Mouse (Mus musculus): ENCODE data around the gene Sdk1. TPM values are rescaled to one million over a fixed set of nuclear protein-coding genes. Genes with fewer than 3 reads are reported as not detected.

The Sdk1 gene
- total and polyA plus RNA-seq, 3 experiments, result 0.04 to 0.87 TPM; not detected in 1

DNA sequence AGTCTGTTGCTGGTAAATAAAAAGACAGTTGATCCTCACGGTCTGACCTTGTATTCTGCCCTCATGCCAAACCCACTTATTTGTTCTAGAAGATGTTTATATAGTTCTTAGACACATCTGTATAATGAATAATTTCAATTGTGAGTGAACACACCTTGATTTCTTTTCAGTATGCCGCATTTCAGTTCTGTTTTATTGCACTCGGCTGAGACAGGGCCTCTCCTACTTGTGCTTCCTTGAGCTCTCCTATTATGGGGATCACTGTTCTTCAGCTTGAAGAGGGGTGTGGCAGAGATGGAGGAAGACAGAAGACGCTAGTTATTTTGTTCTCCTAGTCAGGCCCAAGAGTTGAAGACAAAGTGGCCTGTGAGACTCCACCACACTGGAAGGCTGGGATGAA, 603.4 kb downstream of the Sdk1 start:
- Histone ChIP-seq H3K9ac (ENCODE audit: insufficient read depth, low read depth) (no peak overlapping the region), H3K9me3 (replicated peaks; ENCODE audit: low read length) (no peaks in the 10 kb centered on the region), H3K36me3 (replicated peaks in 1 of 2; ENCODE audit: control insufficient read depth in 1 of 2, insufficient read depth in 1 of 2, low read length in 1 of 2) (no peaks in the 10 kb centered on the region), H3K27ac (ENCODE audit: insufficient read depth, low read depth) (no peak overlapping the region), H3K79me2 (replicated peaks; ENCODE audit: control insufficient read depth, extremely low read depth, insufficient read depth, poor library complexity, severe bottlenecking) (no peaks in the 10 kb centered on the region), H3K4me2 (ENCODE audit: insufficient read depth, low read depth, poor library complexity, severe bottlenecking) (no peak overlapping the region), H3K4me1 (ENCODE audit: control insufficient read depth in 1 of 2, insufficient read depth in 2 of 2) (no peaks in the 10 kb centered on the region), H3K27me3 (replicated peaks) (no peaks in the 10 kb centered on the region), H3K4me3 (replicated peaks in 1 of 3; ENCODE audit: low read depth in 2 of 3, low read length in 2 of 3, poor library complexity in 1 of 3) (no peak overlapping the region)
- in situ Hi-C loops (cut with MboI; ENCODE audit: low pct_ligation_motif_present, low pct_unique_long_range_greater_than_20kb, low sequenced_read_pairs), result no loop called here
- no peak for DNase-seq (ENCODE audit: extremely low read depth)
- dilution Hi-C loops (cut with MboI; ENCODE audit: extremely low pct_ligation_motif_present, extremely low pct_unique_long_range_greater_than_20kb, low sequenced_read_pairs), result no loop called here
- TF ChIP-seq UBTF (IDR thresholded peaks at IDR 0.05; ENCODE audit: low read depth, low read length), result no peak
- TF ChIP-seq RAD21 (IDR thresholded peaks at IDR 0.05; ENCODE audit: low read depth, low read length), result no peak
- no peak for TF ChIP-seq NELFE (IDR thresholded peaks at IDR 0.05; ENCODE audit: low read depth, low read length)
- no peak for TF ChIP-seq ZC3H11A (IDR thresholded peaks at IDR 0.05; ENCODE audit: low read depth, low read length)
- TF ChIP-seq ZMIZ1 (IDR thresholded peaks at IDR 0.05; ENCODE audit: low read depth, low read length), result no peak
- TF ChIP-seq MEF2A (IDR thresholded peaks at IDR 0.05; ENCODE audit: borderline replicate concordance, low read depth, low read length), result no peak
- TF ChIP-seq ETS1 (conservative IDR thresholded peaks at IDR 0.05; ENCODE audit: low read depth, low read length), result no peak
- no peak for TF ChIP-seq BHLHE40 (IDR thresholded peaks at IDR 0.05; ENCODE audit: low read depth, low read length)
- TF ChIP-seq POLR2A (IDR thresholded peaks at IDR 0.05; ENCODE audit: low read depth, low read length), result no peak
- no peak for TF ChIP-seq JUND (conservative IDR thresholded peaks at IDR 0.05; ENCODE audit: low read depth, low read length)
- TF ChIP-seq POLR2AphosphoS2 (IDR thresholded peaks at IDR 0.05; ENCODE audit: low read depth, low read length), result no peak

GRCm38 (mm10) chr5:141847686-141848085, 606.4 kb downstream of the Sdk1 start:
- no peak overlapping the region for H3K9ac ChIP-seq (ENCODE audit: insufficient read depth, low read depth)
- H3K4me2 ChIP-seq (ENCODE audit: insufficient read depth, low read depth, poor library complexity, severe bottlenecking), result no peak overlapping the region
- in situ Hi-C loops (cut with MboI; ENCODE audit: low pct_ligation_motif_present, low pct_unique_long_range_greater_than_20kb, low sequenced_read_pairs), result no loop called here
- H3K79me2 ChIP-seq (replicated peaks; ENCODE audit: control insufficient read depth, extremely low read depth, insufficient read depth, poor library complexity, severe bottlenecking), result no peaks in the 10 kb centered on the region
- H3K9me3 ChIP-seq (replicated peaks; ENCODE audit: low read length), result no peaks in the 10 kb centered on the region
- no peaks in the 10 kb centered on the region for H3K4me1 ChIP-seq (ENCODE audit: control insufficient read depth in 1 of 2, insufficient read depth in 2 of 2)
- DNase-seq (ENCODE audit: extremely low read depth), result no peak
- no peaks in the 10 kb centered on the region for H3K36me3 ChIP-seq (replicated peaks in 1 of 2; ENCODE audit: control insufficient read depth in 1 of 2, insufficient read depth in 1 of 2, low read length in 1 of 2)
- H3K27me3 ChIP-seq (replicated peaks), result no peaks in the 10 kb centered on the region
- H3K4me3 ChIP-seq (replicated peaks in 1 of 3; ENCODE audit: low read depth in 2 of 3, low read length in 2 of 3, poor library complexity in 1 of 3), result no peak overlapping the region
- dilution Hi-C loops (cut with MboI; ENCODE audit: extremely low pct_ligation_motif_present, extremely low pct_unique_long_range_greater_than_20kb, low sequenced_read_pairs), result no loop called here
- TF ChIP-seq ELF1 (IDR thresholded peaks at IDR 0.05; ENCODE audit: low read depth, low read length), result no peak
- TF ChIP-seq NRF1 (IDR thresholded peaks at IDR 0.05; ENCODE audit: low read depth, low read length), result no peak
- TF ChIP-seq ZC3H11A (IDR thresholded peaks at IDR 0.05; ENCODE audit: low read depth, low read length), result no peak
- TF ChIP-seq RCOR1 (conservative IDR thresholded peaks at IDR 0.05; ENCODE audit: low read depth, low read length), result no peak
- no peak for TF ChIP-seq GABPA (IDR thresholded peaks at IDR 0.05; ENCODE audit: insufficient replicate concordance, low read depth, low read length)
- TF ChIP-seq MEF2A (IDR thresholded peaks at IDR 0.05; ENCODE audit: borderline replicate concordance, low read depth, low read length), result no peak
- TF ChIP-seq CHD1 (IDR thresholded peaks at IDR 0.05; ENCODE audit: low read depth, low read length), result no peak
- TF ChIP-seq E2F4 (IDR thresholded peaks at IDR 0.05; ENCODE audit: insufficient replicate concordance, low read depth, low read length), result no peak
- no peak overlapping the region for H3K27ac ChIP-seq (ENCODE audit: insufficient read depth, low read depth)

Data from CH12.LX (cell line).